In the genomic region with DNA sequence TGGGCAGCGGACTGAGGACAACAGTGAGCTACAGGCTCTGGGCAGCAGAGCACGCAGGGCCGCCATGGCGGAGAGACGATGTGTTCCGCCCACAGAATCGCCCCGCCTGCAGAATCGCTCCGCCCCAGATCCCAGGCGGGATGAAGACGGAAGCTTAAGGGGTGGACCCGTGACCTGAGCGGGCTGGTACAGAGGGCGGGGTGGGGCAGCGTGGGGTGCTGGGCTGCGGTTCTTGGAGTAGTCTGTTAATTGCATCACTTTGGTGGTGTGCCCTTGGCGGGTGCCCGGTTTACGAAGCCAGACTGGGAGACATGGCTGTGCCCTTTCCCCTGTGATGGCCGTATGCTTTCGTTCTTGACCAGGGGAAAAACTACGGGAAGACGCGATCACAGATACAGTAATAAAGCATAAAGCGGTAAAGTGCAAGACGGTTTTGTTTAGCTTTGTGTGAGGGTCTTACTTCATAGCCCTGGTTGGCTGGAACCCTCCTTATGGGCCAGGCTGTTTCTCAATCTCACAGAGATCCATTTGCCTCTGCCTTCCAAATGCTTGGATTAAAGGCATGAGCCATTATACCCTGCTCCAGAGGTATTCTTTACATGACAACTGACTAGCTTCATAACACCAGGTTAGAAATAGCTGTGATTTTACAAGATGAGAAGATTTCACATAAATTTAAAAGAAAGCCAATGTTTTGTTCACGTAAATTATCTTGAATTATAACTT, we compare ENCODE assay signal across 1 mouse cellular context.
TF ChIP-seq lines count a peak whose summit lies in the region.

A gene (minus strand): TSS at position 148 of the 726 bp plus-strand sequence.

TF ChIP-seq in CH12.LX, 34 proteins besides CTCF, POLR2A, EP300 and RAD21 (continued from another document):
- TF ChIP-seq MEF2A (IDR thresholded peaks at IDR 0.05; ENCODE audit: borderline replicate concordance, low read depth, low read length) (peak; percentile 41; the same call in 1 of the 2 replicates), SMC3 (IDR thresholded peaks at IDR 0.05; ENCODE audit: low read depth, low read length) (no peak), MAZ (IDR thresholded peaks at IDR 0.05; ENCODE audit: low read depth, low read length) (peak; percentile 82; the same call in 1 of the 2 replicates), IRF4 (IDR thresholded peaks at IDR 0.05; ENCODE audit: low read depth, low read length) (0 out of 2 replicates have a peak, but pooled peaks have one; percentile 59), GABPA (IDR thresholded peaks at IDR 0.05; ENCODE audit: insufficient replicate concordance, low read depth, low read length) (no peak), MYC (IDR thresholded peaks at IDR 0.05; ENCODE audit: low read depth, low read length) (peak; percentile 51; the same call in 1 of the 2 replicates), NELFE (IDR thresholded peaks at IDR 0.05; ENCODE audit: low read depth, low read length) (peak; percentile 89), ZMIZ1 (IDR thresholded peaks at IDR 0.05; ENCODE audit: low read depth, low read length) (peak; percentile 83), USF2 (conservative IDR thresholded peaks at IDR 0.05; ENCODE audit: low read depth, low read length) (no peak; the same call in 1 of the 2 replicates), ZC3H11A (IDR thresholded peaks at IDR 0.05; ENCODE audit: low read depth, low read length) (no peak), USF1 (IDR thresholded peaks at IDR 0.05; ENCODE audit: low read depth, low read length) (peak; percentile 62), ZNF384 (IDR thresholded peaks at IDR 0.05; ENCODE audit: low read depth, low read length) (no peak), ZKSCAN1 (IDR thresholded peaks at IDR 0.05; ENCODE audit: borderline replicate concordance, low read depth, low read length) (no peak), ELF1 (IDR thresholded peaks at IDR 0.05; ENCODE audit: low read depth, low read length) (peak; percentile 77), BHLHE40 (IDR thresholded peaks at IDR 0.05; ENCODE audit: low read depth, low read length) (peak; percentile 73), RCOR1 (conservative IDR thresholded peaks at IDR 0.05; ENCODE audit: low read depth, low read length) (no peak)
